Mouse (Mus musculus) liver, adult 2 months (tissue): Measurements from ENCODE around the gene Tsc22d3.

ENCODE experiments used
- CTCF ChIP-seq: fragments of 200-500 bp; IDR thresholded peaks from 2 replicates; pipeline ENCODE4 v1.5.1; 2011; ENCODE audit warnings: low read depth, low read length, control low read depth
- POLR2A ChIP-seq: fragments of 200-500 bp; IDR thresholded peaks from 2 replicates; pipeline ENCODE4 v1.6.1; 2011; ENCODE audit warnings: low read length, control low read depth; ENCODE audit not compliant: insufficient read depth; ENCODE audit errors: extremely low read depth

DNA sequence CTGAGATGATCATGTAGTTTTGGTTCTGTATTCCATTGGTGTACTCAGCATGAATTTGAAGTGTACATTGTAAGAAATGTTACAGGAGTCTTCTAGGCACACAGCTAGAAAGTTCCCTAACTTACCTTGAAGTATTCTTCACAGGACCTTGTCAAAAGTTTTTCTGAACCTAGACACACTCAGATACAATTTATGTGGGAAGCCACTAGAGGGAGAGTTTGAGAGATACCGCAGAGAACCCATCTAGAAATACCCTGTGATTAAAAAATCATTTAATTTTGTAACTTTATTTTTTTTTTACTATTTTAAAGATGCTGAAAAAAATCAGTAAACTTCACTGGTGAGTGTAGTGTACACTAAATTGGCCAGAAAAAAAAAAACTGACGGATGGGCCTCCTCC, 39.1 kb upstream of the Tsc22d3 start:
- TF ChIP-seq CTCF, result no peak
- TF ChIP-seq POLR2A, result no peak
